Comparison of ENCODE assay signal across 9 mouse cellular contexts in genomic region chr14:120507516-120507915, GRCm38 (mm10). TPM values are rescaled to one million over a fixed set of nuclear protein-coding genes. Genes with fewer than 3 reads are reported as not detected.
DNase-seq lines count a peak whose midpoint lies in the region; ATAC-seq and TF ChIP-seq lines count a peak whose summit lies in the region.
"Had no signal": no experiment of that assay in that cellular context is flagged by ENCODE, and none has a peak within 500 bp of the region (broad histone marks: within the 10 kb centered on the region; RNA-seq: fewer than 3 reads in every experiment).

No protein-coding gene starts in this region.

- DNase-seq in cerebellum, postnatal 10 days, result peak; percentile 40 to 56
- DNase-seq in cerebellum, adult 9-11 months, result no peak
- DNase-seq in neural tube, embryonic 11.5 days (ENCODE audit: low spot score), result peak; percentile 40
- DNase-seq in neural tube, embryonic 10.5 days (ENCODE audit: extremely low spot score, low spot score), result no peak
- peak; percentile 60 for DNase-seq in hindbrain, postnatal 0 days (ENCODE audit: low spot score)
- no peak for DNase-seq in kidney, postnatal 4 days
- DNase-seq in thymus, postnatal 14 days, result no peak

- no peak overlapping the region for H3K27ac ChIP-seq in neural tube, embryonic 11.5 days (ENCODE audit: low read depth, low read length)
- peak overlapping the region; percentile 51; the same call in 1 of the 2 replicates for H3K27ac ChIP-seq in hindbrain, postnatal 0 days
- no peak overlapping the region for H3K27ac ChIP-seq in stomach, embryonic 14.5 days (ENCODE audit: low read length)

- no peak for ATAC-seq in neural tube, embryonic 11.5 days (ENCODE audit: insufficient read depth, low FRiP score, low TSS enrichment)
- ATAC-seq in hindbrain, postnatal 0 days, result peak; percentile 71
- ATAC-seq in stomach, embryonic 14.5 days (ENCODE audit: insufficient number of reproducible peaks, insufficient read depth, low FRiP score, low read depth), result peak; percentile 65; the same call in 1 of the 2 replicates

- no peak overlapping the region for H3K4me2 ChIP-seq in neural tube, embryonic 11.5 days (ENCODE audit: low read depth)
- 0 out of 2 replicates have a peak overlapping the region, but pooled peaks have one; percentile 7 for H3K4me2 ChIP-seq in hindbrain, postnatal 0 days (ENCODE audit: low read depth, low read length)
- no peak overlapping the region for H3K4me2 ChIP-seq in stomach, embryonic 14.5 days (replicated peaks; ENCODE audit: low read depth, low read length)

- no peaks in the 10 kb centered on the region for H3K9me3 ChIP-seq in neural tube, embryonic 11.5 days (ENCODE audit: control insufficient read depth, low read length)
- no peaks in the 10 kb centered on the region for H3K9me3 ChIP-seq in hindbrain, postnatal 0 days (ENCODE audit: low read length)
- H3K9me3 ChIP-seq in stomach, embryonic 14.5 days (ENCODE audit: control insufficient read depth, low read depth, low read length), result no peaks in the 10 kb centered on the region

- TF ChIP-seq CTCF in hindbrain, postnatal 0 days (IDR thresholded peaks at IDR 0.05; ENCODE audit: low read depth), result no peak

- H3K9ac ChIP-seq in neural tube, embryonic 11.5 days (ENCODE audit: low read length), result no peak overlapping the region
- no peak overlapping the region for H3K9ac ChIP-seq in hindbrain, postnatal 0 days (replicated peaks; ENCODE audit: low read length)
- H3K9ac ChIP-seq in stomach, embryonic 14.5 days (replicated peaks; ENCODE audit: low read depth, low read length), result no peak overlapping the region

- H3K4me1 ChIP-seq in neural tube, embryonic 11.5 days (ENCODE audit: control insufficient read depth, insufficient read depth, low read length), result no peaks in the 10 kb centered on the region
- no peaks in the 10 kb centered on the region for H3K4me1 ChIP-seq in hindbrain, postnatal 0 days (ENCODE audit: insufficient read depth, low read length)
- no peaks in the 10 kb centered on the region for H3K4me1 ChIP-seq in stomach, embryonic 14.5 days (ENCODE audit: control insufficient read depth, insufficient read depth, low read length)

- WGBS in neural tube, embryonic 11.5 days, result 74% methylated on average over 12 of the region's 12 CpGs
- 15% methylated on average over 12 of the region's 12 CpGs for WGBS in hindbrain, postnatal 0 days
- WGBS in stomach, embryonic 14.5 days, result 49% methylated on average over 12 of the region's 12 CpGs

- no peak overlapping the region for H3K4me3 ChIP-seq in neural tube, embryonic 11.5 days (ENCODE audit: low read depth, low read length)
- no peak overlapping the region for H3K4me3 ChIP-seq in hindbrain, postnatal 0 days (ENCODE audit: low read length)
- no peak overlapping the region for H3K4me3 ChIP-seq in stomach, embryonic 14.5 days (ENCODE audit: low read depth, low read length)
- H3K4me3 ChIP-seq: erythroblast, embryonic 14.5 days had no signal

- no peaks in the 10 kb centered on the region for H3K27me3 ChIP-seq in neural tube, embryonic 11.5 days (ENCODE audit: control insufficient read depth, insufficient read depth, low read length)
- no peaks in the 10 kb centered on the region for H3K27me3 ChIP-seq in hindbrain, postnatal 0 days (ENCODE audit: insufficient read depth, low read length)
- H3K27me3 ChIP-seq in stomach, embryonic 14.5 days (ENCODE audit: control insufficient read depth, insufficient read depth, low read length), result no peaks in the 10 kb centered on the region

- H3K36me3 ChIP-seq in neural tube, embryonic 11.5 days (ENCODE audit: control insufficient read depth, insufficient read depth, low read length), result no peaks in the 10 kb centered on the region
- peaks cover 7% of the 10 kb centered on the region; the same call in 1 of the 2 replicates for H3K36me3 ChIP-seq in hindbrain, postnatal 0 days (ENCODE audit: insufficient read depth, low read length)
- H3K36me3 ChIP-seq in stomach, embryonic 14.5 days (ENCODE audit: control insufficient read depth, insufficient read depth, low read length), result peaks cover 3% of the 10 kb centered on the region; the same call in 1 of the 2 replicates

RNA-seq across cellular contexts. Expression of gene Rap2a, which starts 29.3 kb away (rescaled TPM):
- polyA plus RNA-seq in neural tube, embryonic 11.5 days (2014; fragmentation: Nextera tagmentation; extraction: Ambion mirVana), result 17.9 and 18.2 TPM in 2 replicates
- 45.4 and 53.7 TPM in 2 replicates for total RNA-seq in hindbrain, postnatal 0 days (2014; rRNA removed)
- polyA plus RNA-seq in hindbrain, postnatal 0 days (2015; fragmentation: Nextera tagmentation; extraction: Ambion mirVana), result 26.2 and 27.3 TPM in 2 replicates
- 11.9 and 13.0 TPM in 2 replicates for polyA plus RNA-seq in stomach, embryonic 14.5 days (2014; fragmentation: Nextera tagmentation; extraction: Ambion mirVana)

Comparison
In these comparisons a context has a peak if more than half of its experiments do, and no peak if none do; other contexts are left out.
1. DNase-seq: peak in cerebellum, postnatal 10 days (2 of 2), neural tube, embryonic 11.5 days (single experiment) and hindbrain, postnatal 0 days (single experiment); none in cerebellum, adult 9-11 months (single experiment), neural tube, embryonic 10.5 days (single experiment), kidney, postnatal 4 days (0 of 2) and thymus, postnatal 14 days (single experiment).